Comparison of ENCODE assay signal across 8 mouse cellular contexts in genomic region chr2:175869024-175869423, GRCm38 (mm10). TPM values are rescaled to one million over a fixed set of nuclear protein-coding genes. Genes with fewer than 3 reads are reported as not detected.
DNase-seq lines count a peak whose midpoint lies in the region; ATAC-seq and TF ChIP-seq lines count a peak whose summit lies in the region.
"Not testable (repeated sequence)": the region's sequence is repeated elsewhere in the genome, so short reads cannot be mapped to it uniquely, and the experiment has no call there.

Gm6710 (plus strand) TSS chr2:175869219.

- TF ChIP-seq CTCF in lung, postnatal 0 days (IDR thresholded peaks at IDR 0.05), result not testable (repeated sequence)

- not testable (repeated sequence) for ATAC-seq in embryonic facial prominence, embryonic 15.5 days (ENCODE audit: insufficient number of reproducible peaks, low FRiP score, low TSS enrichment, low read depth); intestine, embryonic 16.5 days; lung, postnatal 0 days; neural tube, embryonic 13.5 days (ENCODE audit: low read depth)

- not testable (repeated sequence) for H3K27ac ChIP-seq in embryonic facial prominence, embryonic 15.5 days (replicated peaks); intestine, embryonic 16.5 days (ENCODE audit: low read length); lung, postnatal 0 days (ENCODE audit: low read length); neural tube, embryonic 13.5 days (replicated peaks)

- intact Hi-C loops in heart, postnatal 25 days (cut with DNase I), result not testable (repeated sequence)

- H3K9me3 ChIP-seq in embryonic facial prominence, embryonic 15.5 days (replicated peaks); intestine, embryonic 16.5 days (ENCODE audit: control insufficient read depth, low read length); lung, postnatal 0 days (ENCODE audit: low read length); neural tube, embryonic 13.5 days: not testable (repeated sequence)

- WGBS in embryonic facial prominence, embryonic 15.5 days, result no CpG with 5 or more reads among the region's 7 CpGs
- no CpG with 5 or more reads among the region's 7 CpGs for WGBS in intestine, embryonic 16.5 days
- WGBS in lung, postnatal 0 days, result no CpG with 5 or more reads among the region's 7 CpGs
- WGBS in neural tube, embryonic 13.5 days, result no CpG with 5 or more reads among the region's 7 CpGs

- H3K36me3 ChIP-seq in embryonic facial prominence, embryonic 15.5 days; intestine, embryonic 16.5 days (ENCODE audit: control insufficient read depth, insufficient read depth, low read length); lung, postnatal 0 days (ENCODE audit: insufficient read depth, low read length); neural tube, embryonic 13.5 days: not testable (repeated sequence)

- not testable (repeated sequence) for H3K4me3 ChIP-seq in embryonic facial prominence, embryonic 15.5 days (replicated peaks); intestine, embryonic 16.5 days (ENCODE audit: low read length); lung, postnatal 0 days (ENCODE audit: low read depth, low read length); neural tube, embryonic 13.5 days

- H3K4me1 ChIP-seq in embryonic facial prominence, embryonic 15.5 days; intestine, embryonic 16.5 days (ENCODE audit: control insufficient read depth, insufficient read depth, low read length); lung, postnatal 0 days (ENCODE audit: insufficient read depth, low read depth, low read length); neural tube, embryonic 13.5 days (replicated peaks): not testable (repeated sequence)

- not testable (repeated sequence) for H3K9ac ChIP-seq in embryonic facial prominence, embryonic 15.5 days; intestine, embryonic 16.5 days (ENCODE audit: low read depth, low read length); lung, postnatal 0 days (replicated peaks; ENCODE audit: low read depth); neural tube, embryonic 13.5 days

- not testable (repeated sequence) for TF ChIP-seq EP300 in lung, postnatal 0 days (IDR thresholded peaks at IDR 0.05)

- not testable (repeated sequence) for H3K27me3 ChIP-seq in embryonic facial prominence, embryonic 15.5 days; intestine, embryonic 16.5 days (replicated peaks; ENCODE audit: control insufficient read depth, insufficient read depth, low read length); lung, postnatal 0 days (replicated peaks; ENCODE audit: insufficient read depth, low read length); neural tube, embryonic 13.5 days

- not testable (repeated sequence) for H3K4me2 ChIP-seq in embryonic facial prominence, embryonic 15.5 days (replicated peaks); intestine, embryonic 16.5 days (ENCODE audit: low read depth, low read length); lung, postnatal 0 days (replicated peaks; ENCODE audit: low read depth, low read length); neural tube, embryonic 13.5 days

- not testable (repeated sequence) for DNase-seq in adrenal gland, adult 2 months; gastrocnemius, postnatal 4 days (ENCODE audit: low spot score in 2 of 2); heart, postnatal 25 days (ENCODE audit: low spot score); left cerebral cortex, adult 8-10 months (ENCODE audit: low spot score in 2 of 2); lung, postnatal 0 days (ENCODE audit: low spot score)

RNA-seq across cellular contexts. Expression of gene Gm6710, which starts in this region (rescaled TPM):
- total RNA-seq in adrenal gland, adult 2 months (2021), result 10 to 100 TPM; 23.6 to 43.0 TPM
- polyA plus RNA-seq in adrenal gland, adult 2 months (2012; rRNA removed), result 0.59 and 1.1 TPM in 2 replicates
- 15.8 and 19.9 TPM in 2 replicates for polyA plus RNA-seq in embryonic facial prominence, embryonic 15.5 days (2015; fragmentation: Nextera tagmentation; extraction: Ambion mirVana)
- total RNA-seq in gastrocnemius, postnatal 4 days (2021), result 10 to 100 TPM; 22.1 to 23.6 TPM
- total RNA-seq in heart, postnatal 25 days (2021), result 10 to 100 TPM; 18.1 to 19.5 TPM
- polyA plus RNA-seq in intestine, embryonic 16.5 days (2015; fragmentation: Nextera tagmentation; extraction: Ambion mirVana), result 13.5 TPM in 2 replicates
- 10 to 100 TPM; 42.0 to 58.3 (median 48.3) TPM for total RNA-seq in left cerebral cortex, adult 8-10 months (2022)
- 11.3 and 14.7 TPM in 2 replicates for polyA plus RNA-seq in lung, postnatal 0 days (2015; fragmentation: Nextera tagmentation; extraction: Ambion mirVana)
- 30.4 and 31.5 TPM in 2 replicates for polyA plus RNA-seq in neural tube, embryonic 13.5 days (2015; fragmentation: Nextera tagmentation; extraction: Ambion mirVana)
